Mouse (Mus musculus) CH12.LX (cell line): ENCODE data around the gene Gm20481. TPM values are rescaled to one million over a fixed set of nuclear protein-coding genes. Genes with fewer than 3 reads are reported as not detected.

Experiments
- DNase-seq: peaks from one replicate; pipeline ENCODE4 v3.0.0-alpha.2; 2013; ENCODE audit errors: extremely low read depth
- H3K27ac ChIP-seq: 2 replicates; pipeline ENCODE4 v1.5.1; 2012; ENCODE audit warnings: low read depth, mild to moderate bottlenecking, control low read depth, moderate library complexity; ENCODE audit not compliant: insufficient read depth
- H3K27me3 ChIP-seq: replicated peaks from 2 replicates; pipeline ENCODE3; 2012; ENCODE audit warnings: inconsistent platforms
- H3K36me3 ChIP-seq, 2 experiments: replicated peaks in 1 of 2; 2 replicates each; pipeline versions ENCODE3 to v1.6.1; 2012; ENCODE audit warnings: inconsistent platforms in 1 of 2, low read length in 1 of 2, mild to moderate bottlenecking in 1 of 2, mixed read lengths in 1 of 2, moderate library complexity in 1 of 2; ENCODE audit not compliant: control insufficient read depth in 1 of 2, insufficient read depth in 1 of 2
- H3K4me1 ChIP-seq, 2 experiments: 2 replicates each; pipeline ENCODE4 v1.6.1; 2012; ENCODE audit warnings: inconsistent platforms in 1 of 2, moderate library complexity in 1 of 2; ENCODE audit not compliant: insufficient read depth in 2 of 2, control insufficient read depth in 1 of 2
- H3K4me2 ChIP-seq: 2 replicates; pipeline ENCODE4 v1.6.1; 2012; ENCODE audit warnings: low read depth, mild to moderate bottlenecking, control low read depth; ENCODE audit not compliant: poor library complexity, insufficient read depth, severe bottlenecking
- H3K4me3 ChIP-seq, 3 experiments: fragments of 150-350 bp in 1 of 3; sonication (generic) in 1 of 3; replicated peaks in 1 of 3; 2 replicates each; pipeline versions ENCODE3 to v1.5.1; 2011 to 2012; ENCODE audit warnings: low read depth in 2 of 3, low read length in 2 of 3, mild to moderate bottlenecking in 2 of 3, moderate library complexity in 2 of 3, control low read depth in 1 of 3, improper control_type of control experiment in 1 of 3, inconsistent platforms in 1 of 3, mixed read lengths in 1 of 3; ENCODE audit not compliant: poor library complexity in 1 of 3
- H3K79me2 ChIP-seq: replicated peaks from 2 replicates; pipeline ENCODE4 v1.6.1; 2012; ENCODE audit warnings: mild to moderate bottlenecking, moderate library complexity; ENCODE audit not compliant: control insufficient read depth, poor library complexity, insufficient read depth, severe bottlenecking; ENCODE audit errors: extremely low read depth
- H3K9ac ChIP-seq: 2 replicates; pipeline ENCODE4 v1.6.1; 2012; ENCODE audit warnings: low read depth, mild to moderate bottlenecking, control low read depth, moderate library complexity; ENCODE audit not compliant: insufficient read depth
- H3K9me3 ChIP-seq: replicated peaks from 2 replicates; pipeline ENCODE3; 2012; ENCODE audit warnings: low read length, inconsistent platforms, mixed read lengths
- BHLHE40 ChIP-seq: IDR thresholded peaks from 2 replicates; pipeline ENCODE4 v1.6.1; 2011; ENCODE audit warnings: mild to moderate bottlenecking, low read depth, low read length, improper control_type of control experiment
- E2F4 ChIP-seq: IDR thresholded peaks from 2 replicates; pipeline ENCODE4 v1.6.1; 2011; ENCODE audit warnings: low read depth, low read length, improper control_type of control experiment; ENCODE audit not compliant: insufficient replicate concordance
- ELF1 ChIP-seq: IDR thresholded peaks from 2 replicates; pipeline ENCODE4 v1.6.1; 2014; ENCODE audit warnings: low read depth, mild to moderate bottlenecking, inconsistent platforms, low read length, improper control_type of control experiment
- EP300 ChIP-seq: IDR thresholded peaks from 2 replicates; pipeline ENCODE4 v1.6.1; 2011; ENCODE audit warnings: low read length, improper control_type of control experiment
- ETS1 ChIP-seq: conservative IDR thresholded peaks from 2 replicates; pipeline ENCODE4 v1.6.1; 2012; ENCODE audit warnings: low read depth, mild to moderate bottlenecking, inconsistent platforms, low read length, improper control_type of control experiment, moderate library complexity
- GABPA ChIP-seq: IDR thresholded peaks from 2 replicates; pipeline ENCODE4 v1.6.1; 2012; ENCODE audit warnings: low read depth, low read length, improper control_type of control experiment, inconsistent platforms; ENCODE audit not compliant: insufficient replicate concordance
- HCFC1 ChIP-seq: IDR thresholded peaks from 2 replicates; pipeline ENCODE4 v1.6.1; 2012; ENCODE audit warnings: low read depth, mild to moderate bottlenecking, inconsistent platforms, low read length, improper control_type of control experiment
- JUN ChIP-seq: IDR thresholded peaks from 2 replicates; pipeline ENCODE4 v1.6.1; 2011; ENCODE audit warnings: low read depth, mild to moderate bottlenecking, low read length, improper control_type of control experiment, moderate library complexity; ENCODE audit not compliant: insufficient read depth
- JUND ChIP-seq: conservative IDR thresholded peaks from 2 replicates; pipeline ENCODE4 v1.6.1; 2011; ENCODE audit warnings: low read depth, low read length, improper control_type of control experiment
- MAX ChIP-seq: IDR thresholded peaks from 2 replicates; pipeline ENCODE4 v1.6.1; 2011; ENCODE audit warnings: low read length, improper control_type of control experiment
- MAZ ChIP-seq: IDR thresholded peaks from 2 replicates; pipeline ENCODE4 v1.6.1; 2012; ENCODE audit warnings: low read depth, mild to moderate bottlenecking, inconsistent platforms, low read length, improper control_type of control experiment, moderate library complexity
- MEF2A ChIP-seq: IDR thresholded peaks from 2 replicates; pipeline ENCODE4 v1.6.1; 2014; ENCODE audit warnings: low read depth, mild to moderate bottlenecking, inconsistent platforms, low read length, improper control_type of control experiment, borderline replicate concordance
- MXI1 ChIP-seq: IDR thresholded peaks from 2 replicates; pipeline ENCODE4 v1.6.1; 2011; ENCODE audit warnings: mild to moderate bottlenecking, low read depth, low read length, improper control_type of control experiment
- MYC ChIP-seq: IDR thresholded peaks from 2 replicates; pipeline ENCODE4 v1.6.1; 2011; ENCODE audit warnings: low read depth, mild to moderate bottlenecking, improper control_type of control experiment, low read length
- NELFE ChIP-seq: IDR thresholded peaks from 2 replicates; pipeline ENCODE4 v1.6.1; 2011; ENCODE audit warnings: low read depth, low read length, improper control_type of control experiment
- PAX5 ChIP-seq: IDR thresholded peaks from 2 replicates; pipeline ENCODE4 v1.6.1; 2012; ENCODE audit warnings: low read length, inconsistent platforms, mixed read lengths
- POLR2A ChIP-seq: IDR thresholded peaks from 2 replicates; pipeline ENCODE4 v1.6.1; 2011; ENCODE audit warnings: low read depth, mild to moderate bottlenecking, improper control_type of control experiment, low read length
- POLR2AphosphoS2 ChIP-seq: IDR thresholded peaks from 2 replicates; pipeline ENCODE4 v1.6.1; 2011; ENCODE audit warnings: low read depth, low read length, improper control_type of control experiment
- RCOR1 ChIP-seq: conservative IDR thresholded peaks from 2 replicates; pipeline ENCODE4 v1.6.1; 2012; ENCODE audit warnings: low read depth, mild to moderate bottlenecking, inconsistent platforms, low read length, improper control_type of control experiment
- SIN3A ChIP-seq: IDR thresholded peaks from 2 replicates; pipeline ENCODE4 v1.6.1; 2012; ENCODE audit warnings: low read length, improper control_type of control experiment, inconsistent platforms
- TBP ChIP-seq: conservative IDR thresholded peaks from 2 replicates; pipeline ENCODE4 v1.6.1; 2011; ENCODE audit warnings: low read depth, low read length, improper control_type of control experiment
- TCF12 ChIP-seq: IDR thresholded peaks from 2 replicates; pipeline ENCODE4 v1.6.1; 2014; ENCODE audit warnings: low read depth, mild to moderate bottlenecking, inconsistent platforms, low read length, improper control_type of control experiment
- USF1 ChIP-seq: IDR thresholded peaks from 2 replicates; pipeline ENCODE4 v1.6.1; 2014; ENCODE audit warnings: low read depth, mild to moderate bottlenecking, inconsistent platforms, low read length, improper control_type of control experiment
- ZC3H11A ChIP-seq: IDR thresholded peaks from 2 replicates; pipeline ENCODE4 v1.6.1; 2012; ENCODE audit warnings: low read depth, mild to moderate bottlenecking, inconsistent platforms, low read length, improper control_type of control experiment
- ZNF384 ChIP-seq: IDR thresholded peaks from 2 replicates; pipeline ENCODE4 v1.6.1; 2012; ENCODE audit warnings: low read depth, low read length, improper control_type of control experiment, inconsistent platforms
- dilution Hi-C: fragments of 300-500 bp; cut with MboI; formaldehyde crosslinking; loops from 2 replicates; pipeline ENCODE4 v1.14.3; 2020; ENCODE audit warnings: low sequenced_read_pairs; ENCODE audit not compliant: extremely low pct_unique_long_range_greater_than_20kb, extremely low pct_ligation_motif_present
- in situ Hi-C: fragments of 300-500 bp; cut with MboI; formaldehyde crosslinking; loops from 3 replicates; pipeline ENCODE4 v1.14.3; 2019; ENCODE audit warnings: low sequenced_read_pairs, low pct_ligation_motif_present, low pct_unique_long_range_greater_than_20kb, mixed read lengths
- polyA plus RNA-seq: library from polyadenylated mRNA; unstranded; fragments of >175 nt; gene quantifications from 2 replicates; pipeline ENCODE4 v1.2.1, GENCODE M21; 2012; ENCODE audit warnings: low read depth; ENCODE audit not compliant: insufficient read length
- total RNA-seq, 2 experiments: library from RNA; depleted of rRNA; stranded (reverse); fragments of 300-350 nt in 1 of 2; fragments of >200 nt in 1 of 2; gene quantifications; 2 replicates each; pipeline ENCODE4 v1.2.3; 2012 to 2014

Gene Gm20481
- total and polyA plus RNA-seq, 3 experiments = not detected

- no peak overlapping the region for H3K9ac ChIP-seq
- H3K27ac ChIP-seq = no peak overlapping the region
- no peak overlapping the region for H3K4me3 ChIP-seq
- peaks cover 16 to 56% of the 10 kb centered on the region in 2 experiments for H3K36me3 ChIP-seq
- H3K9me3 ChIP-seq = no peaks in the 10 kb centered on the region
- H3K79me2 ChIP-seq = no peaks in the 10 kb centered on the region
- peaks cover 8 to 39% of the 10 kb centered on the region in 2 experiments for H3K4me1 ChIP-seq
- no peak for DNase-seq
- H3K27me3 ChIP-seq = no peaks in the 10 kb centered on the region
- dilution Hi-C loops (no loop called here), in situ Hi-C loops (no loop called here)
- TF ChIP-seq TCF12 = no peak
- no peak for TF ChIP-seq BHLHE40
- H3K4me2 ChIP-seq = no peak overlapping the region
Measured at GRCm38 (mm10) chr17:34934031-34934430, 35.7 kb upstream of the Gm20481 start.

GRCm38 (mm10) chr17:34934830-34935229 is 34.9 kb upstream of the Gm20481 start:
- dilution Hi-C loops (no loop called here), in situ Hi-C loops (no loop called here)
- no peak overlapping the region for H3K27ac ChIP-seq
- TF ChIP-seq MAZ (no peak), RCOR1 (no peak), ELF1 (no peak), USF1 (no peak), TCF12 (no peak), SIN3A (no peak), JUND (no peak), JUN (no peak), ZC3H11A (no peak), MYC (no peak), PAX5 (no peak), BHLHE40 (no peak), MXI1 (no peak), TBP (no peak)
- peaks cover 16 to 57% of the 10 kb centered on the region in 2 experiments for H3K36me3 ChIP-seq
- H3K4me1 ChIP-seq = peaks cover 8 to 39% of the 10 kb centered on the region in 2 experiments
- H3K4me3 ChIP-seq = no peak overlapping the region
- H3K27me3 ChIP-seq = no peaks in the 10 kb centered on the region
- H3K9me3 ChIP-seq = no peaks in the 10 kb centered on the region
- H3K79me2 ChIP-seq = no peaks in the 10 kb centered on the region
- H3K9ac ChIP-seq = no peak overlapping the region
- DNase-seq = no peak
- H3K4me2 ChIP-seq = no peak overlapping the region

GRCm38 (mm10) chr17:34937960-34938505 is 31.7 kb upstream of the Gm20481 start:
- DNase-seq = no peak
- Histone ChIP-seq H3K36me3 (peaks cover 16 to 51% of the 10 kb centered on the region in 2 experiments), H3K9me3 (no peaks in the 10 kb centered on the region), H3K27me3 (no peaks in the 10 kb centered on the region), H3K27ac (no peak overlapping the region), H3K9ac (no peak overlapping the region), H3K4me3 (no peak overlapping the region), H3K79me2 (no peaks in the 10 kb centered on the region), H3K4me1 (peaks cover 2 to 24% of the 10 kb centered on the region in 2 experiments; a peak in 3 of 4 replicates)
- in situ Hi-C loops (no loop called here), dilution Hi-C loops (no loop called here)
- TF ChIP-seq POLR2A (no peak), PAX5 (no peak), MAX (no peak), GABPA (no peak), MAZ (no peak), ZNF384 (no peak), TCF12 (no peak), EP300 (no peak), SIN3A (no peak), ZC3H11A (no peak), ETS1 (no peak), MEF2A (no peak), MYC (no peak), HCFC1 (no peak), E2F4 (no peak), POLR2AphosphoS2 (no peak), NELFE (no peak), JUN (no peak)
- TF ChIP-seq, all 38 proteins: peak for 0
- no peak overlapping the region for H3K4me2 ChIP-seq
